In genomic region chr10:16810716-16811115, GRCm38 (mm10) we compare ENCODE assay signal across 17 mouse cellular contexts.
"Had no signal": no experiment of that assay in that cellular context is flagged by ENCODE, and none has a peak within 500 bp of the region (broad histone marks: within the 10 kb centered on the region; RNA-seq: fewer than 3 reads in every experiment).

No protein-coding gene starts in this region.

- H3K4me3 ChIP-seq: neural tube, embryonic 12.5 days; neural tube, embryonic 13.5 days; neural tube, embryonic 15.5 days; stomach, embryonic 15.5 days had no signal

- H3K27ac ChIP-seq: neural tube, embryonic 12.5 days; neural tube, embryonic 13.5 days; neural tube, embryonic 15.5 days; stomach, embryonic 15.5 days; stomach, postnatal 0 days had no signal

- H3K36me3 ChIP-seq: neural tube, embryonic 12.5 days; neural tube, embryonic 13.5 days; neural tube, embryonic 15.5 days; stomach, embryonic 15.5 days had no signal

- DNase-seq: retina, postnatal 1 day; right cerebral cortex, adult 18-20 months; right cerebral cortex, postnatal 14 days; right cerebral cortex, postnatal 25 days; right cerebral cortex, postnatal 4 days; spleen, adult 18-20 months; thymus, adult 18-20 months; thymus, adult 2 months; thymus, postnatal 14 days; thymus, postnatal 25 days; thymus, postnatal 36 days; thymus, postnatal 4 days had no signal

- H3K9me3 ChIP-seq: neural tube, embryonic 12.5 days; neural tube, embryonic 13.5 days; neural tube, embryonic 15.5 days; stomach, embryonic 15.5 days had no signal

- H3K9ac ChIP-seq: neural tube, embryonic 12.5 days; neural tube, embryonic 13.5 days; neural tube, embryonic 15.5 days; stomach, embryonic 15.5 days had no signal

- H3K4me1 ChIP-seq: neural tube, embryonic 12.5 days; neural tube, embryonic 13.5 days; neural tube, embryonic 15.5 days; stomach, embryonic 15.5 days had no signal

- H3K27me3 ChIP-seq: neural tube, embryonic 12.5 days; neural tube, embryonic 13.5 days; neural tube, embryonic 15.5 days; stomach, embryonic 15.5 days had no signal

- H3K4me2 ChIP-seq: neural tube, embryonic 12.5 days; neural tube, embryonic 13.5 days; neural tube, embryonic 15.5 days; stomach, embryonic 15.5 days had no signal
